Mouse (Mus musculus) neural tube, embryonic 15.5 days (tissue): ENCODE data around the gene Wapl. TPM values are rescaled to one million over a fixed set of nuclear protein-coding genes. Genes with fewer than 3 reads are reported as not detected.

Experiments used
- ATAC-seq: fragments of 200-750 bp; cut with Nextera tagmentation; 2 replicates; pipeline ENCODE4 v1.8.0; 2017; ENCODE audit warnings: mild to moderate bottlenecking, moderate TSS enrichment, moderate library complexity; ENCODE audit not compliant: low FRiP score
- H3K27ac ChIP-seq: fragments of 300-500 bp; sonication (generic); replicated peaks from 2 replicates; pipeline ENCODE4 v1.5.1; 2015; ENCODE audit warnings: mild to moderate bottlenecking, inconsistent platforms
- H3K27me3 ChIP-seq: fragments of 300-500 bp; sonication (generic); replicated peaks from 2 replicates; pipeline ENCODE4 v1.6.1; 2015; ENCODE audit warnings: inconsistent platforms
- H3K36me3 ChIP-seq: fragments of 300-500 bp; sonication (generic); 2 replicates; pipeline ENCODE4 v1.6.1; 2015; ENCODE audit warnings: inconsistent platforms
- H3K4me1 ChIP-seq: fragments of 300-500 bp; sonication (generic); 2 replicates; pipeline ENCODE4 v1.6.1; 2015; ENCODE audit warnings: inconsistent platforms
- H3K4me2 ChIP-seq: fragments of 300-500 bp; sonication (generic); 2 replicates; pipeline ENCODE4 v1.6.1; 2015; ENCODE audit warnings: inconsistent platforms, mild to moderate bottlenecking, moderate library complexity
- H3K4me3 ChIP-seq: fragments of 300-500 bp; sonication (generic); replicated peaks from 2 replicates; pipeline ENCODE4 v1.5.1; 2015; ENCODE audit warnings: mild to moderate bottlenecking, inconsistent platforms
- H3K9ac ChIP-seq: fragments of 300-500 bp; sonication (generic); replicated peaks from 2 replicates; pipeline ENCODE4 v1.6.1; 2015; ENCODE audit warnings: mild to moderate bottlenecking, inconsistent platforms
- H3K9me3 ChIP-seq: fragments of 300-500 bp; sonication (generic); replicated peaks from 2 replicates; pipeline ENCODE4 v1.6.1; 2016; ENCODE audit warnings: inconsistent platforms
- WGBS: fragments of 180-500 bp; shearing (Covaris S2); methylation state at CpG from one replicate; pipeline ENCODE4 v1.1.7; 2015; ENCODE audit warnings: mixed read lengths; 5-methylcytosine and 5-hydroxymethylcytosine counted together
- polyA plus RNA-seq: library from polyadenylated mRNA; unstranded; fragments of >200 nt; fragmentation: Nextera tagmentation; extraction: Ambion mirVana; gene quantifications from 2 replicates; pipeline ENCODE4 v1.2.1, GENCODE M21; 2015

The Wapl gene
- polyA plus RNA-seq, 1 experiment from 2014 or later = 11.2 TPM

DNA sequence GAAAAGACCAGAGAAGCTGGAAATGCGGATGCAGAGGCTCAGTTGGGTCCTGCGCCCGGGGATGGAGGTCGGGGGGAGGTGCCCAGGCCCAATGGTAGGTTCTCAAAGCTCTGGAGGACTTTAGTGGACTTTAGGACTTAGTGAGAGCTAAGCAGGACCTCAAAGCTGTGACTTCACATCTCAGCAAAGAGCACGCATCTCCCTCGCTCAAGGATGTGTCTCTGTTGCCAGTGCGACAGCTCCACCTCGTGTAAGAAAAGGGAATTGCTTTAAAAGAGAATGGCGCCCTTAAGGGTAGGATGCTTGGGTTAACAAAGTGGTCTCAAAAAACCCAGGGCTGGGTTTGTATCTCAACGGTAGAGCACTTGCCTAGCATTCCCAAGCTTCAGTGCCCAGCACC lies 104.1 kb downstream of the Wapl start:
- no peak overlapping the region for H3K9ac ChIP-seq
- H3K4me1 ChIP-seq = no peaks in the 10 kb centered on the region
- 18% methylated on average over 10 of the region's 10 CpGs for WGBS
- H3K4me2 ChIP-seq = no peak overlapping the region
- H3K4me3 ChIP-seq = no peak overlapping the region
- H3K27me3 ChIP-seq = peaks cover 3% of the 10 kb centered on the region; the same call in 1 of the 2 replicates
- H3K36me3 ChIP-seq = no peaks in the 10 kb centered on the region
- H3K9me3 ChIP-seq = no peaks in the 10 kb centered on the region
- H3K27ac ChIP-seq = no peak overlapping the region
- peak; percentile 68; the same call in 1 of the 2 replicates for ATAC-seq

DNA sequence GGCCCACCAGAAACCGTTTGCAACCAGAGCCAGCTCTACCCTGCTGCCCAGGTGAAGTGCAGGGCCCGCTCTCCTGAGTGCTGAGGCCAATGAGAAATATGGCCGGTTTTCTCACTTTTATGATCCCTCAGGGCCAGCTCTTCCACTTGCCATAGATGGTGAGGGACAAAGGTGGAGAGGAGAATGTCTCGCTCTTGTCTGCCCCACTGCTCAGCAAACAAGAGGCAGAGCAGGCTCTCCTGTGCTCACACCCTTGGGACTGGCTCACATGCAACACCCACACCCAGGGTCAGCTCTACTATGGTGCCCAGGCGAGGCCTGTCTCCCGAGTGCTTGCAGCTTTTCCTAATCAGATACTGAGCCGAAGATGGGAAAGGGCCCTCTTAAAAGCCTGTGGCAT lies 105.0 kb downstream of the Wapl start:
- no peaks in the 10 kb centered on the region for H3K36me3 ChIP-seq
- no peak overlapping the region for H3K4me2 ChIP-seq
- H3K9me3 ChIP-seq = no peaks in the 10 kb centered on the region
- WGBS = 79% methylated on average over 7 of the region's 7 CpGs
- H3K27ac ChIP-seq = no peak overlapping the region
- H3K9ac ChIP-seq = no peak overlapping the region
- no peak overlapping the region for H3K4me3 ChIP-seq
- ATAC-seq = no peak
- peaks cover 3% of the 10 kb centered on the region; the same call in 1 of the 2 replicates for H3K27me3 ChIP-seq
- no peaks in the 10 kb centered on the region for H3K4me1 ChIP-seq

DNA sequence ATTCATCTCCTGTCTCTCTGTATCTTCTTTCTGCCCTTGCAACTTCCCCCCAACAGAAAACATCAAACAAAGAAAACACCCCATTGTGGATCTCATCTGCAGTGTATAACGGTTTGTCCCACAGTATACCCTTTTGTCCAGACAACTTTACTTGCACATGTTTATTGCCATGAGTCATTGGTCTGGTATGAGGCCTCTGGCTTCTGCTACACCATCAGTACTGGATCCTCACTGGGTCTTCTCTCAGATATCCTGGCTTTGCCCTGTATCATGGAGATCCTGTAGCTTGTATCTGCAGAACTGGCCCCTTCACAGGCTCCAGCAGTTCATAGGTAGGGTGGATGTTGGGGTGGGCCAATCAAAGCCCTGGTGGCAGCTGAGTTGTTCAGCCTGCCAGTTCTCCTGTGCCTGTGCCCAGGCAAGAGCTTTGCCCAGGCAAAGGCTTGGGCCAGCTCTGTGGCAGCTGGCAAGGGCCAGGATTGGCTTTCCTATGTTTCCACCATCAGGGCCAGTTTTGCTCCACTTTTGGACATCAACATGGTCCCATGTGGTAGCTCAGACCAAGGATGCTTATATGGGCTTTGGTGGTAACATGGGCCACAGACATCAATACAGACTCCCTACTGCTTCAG lies 119.8 kb downstream of the Wapl start:
- Histone ChIP-seq H3K4me2 (no peak overlapping the region), H3K27ac (no peak overlapping the region), H3K36me3 (no peaks in the 10 kb centered on the region), H3K4me3 (no peak overlapping the region), H3K27me3 (no peaks in the 10 kb centered on the region), H3K9ac (no peak overlapping the region), H3K9me3 (no peaks in the 10 kb centered on the region; the same call in 1 of the 2 replicates), H3K4me1 (no peaks in the 10 kb centered on the region)
- ATAC-seq = no peak
- WGBS = 73% methylated on average over 1 of the region's 1 CpGs

Other genes with a start within 250 kb of the Wapl start
- 19.0 and 23.4 TPM in 2 replicates for gene Bmpr1a, start 170.6 kb upstream of the Wapl start, polyA plus RNA-seq
- not detected in 2 replicates for gene 9230112D13Rik, start 151.1 kb upstream of the Wapl start, polyA plus RNA-seq
- 3.5 and 4.9 TPM in 2 replicates for gene Ldb3, start 85.2 kb upstream of the Wapl start, polyA plus RNA-seq
- 0.28 TPM in 1 of 2 replicates, not detected in the other for gene Opn4, start 73.8 kb upstream of the Wapl start, polyA plus RNA-seq
- 7.2 and 8.3 TPM in 2 replicates for gene Grid1, start 146.2 kb downstream of the Wapl start, polyA plus RNA-seq